Mouse (Mus musculus): ENCODE measurements around the gene Zfp296.

The Zfp296 gene

GRCm38 (mm10) chr7:19615036-19615577, 38.0 kb downstream of the Zfp296 start:
- TF ChIP-seq GATA4 (IDR thresholded peaks at IDR 0.05; ENCODE audit: insufficient replicate concordance, low read length) = no peak

DNA sequence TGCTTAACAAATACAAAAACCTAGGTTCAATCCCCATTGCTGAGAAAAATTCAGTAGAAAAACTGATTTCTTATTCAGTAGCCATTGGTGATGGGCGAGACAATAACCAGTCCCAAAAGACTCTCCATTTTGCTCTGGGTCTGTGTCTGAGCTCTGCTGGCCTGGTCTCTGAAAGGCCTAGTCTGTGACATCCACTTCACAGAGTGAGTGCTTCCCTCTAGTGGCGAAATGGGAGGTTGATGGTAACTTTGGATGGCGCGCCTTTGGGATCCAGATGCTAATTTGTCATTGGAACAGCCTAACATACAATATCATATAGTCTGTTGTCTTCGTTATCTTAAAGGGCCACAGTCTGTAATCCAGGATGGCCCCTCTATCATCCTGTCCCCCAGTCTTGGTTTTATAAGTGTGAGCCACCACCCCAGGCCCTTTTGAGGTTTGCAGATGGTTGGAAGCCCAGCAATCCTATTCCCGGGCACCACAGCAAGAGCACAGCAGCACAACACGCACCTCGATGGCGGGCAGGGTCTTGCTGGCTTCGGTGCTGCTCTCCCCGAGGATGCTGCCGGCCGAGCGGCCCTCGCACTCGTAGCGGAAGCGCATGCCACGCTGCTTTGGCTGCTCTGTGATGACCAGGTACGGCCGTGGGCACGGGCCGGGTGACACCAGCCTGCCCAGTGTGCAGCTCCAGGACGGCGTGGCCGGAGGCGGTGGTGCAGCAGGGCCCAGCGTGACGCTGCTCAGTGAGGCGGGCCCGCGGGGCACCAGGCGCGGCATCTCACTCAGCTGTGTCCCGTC, 42.1 kb downstream of the Zfp296 start:
- TF ChIP-seq GATA4 (IDR thresholded peaks at IDR 0.05; ENCODE audit: insufficient replicate concordance, low read length) = no peak

DNA sequence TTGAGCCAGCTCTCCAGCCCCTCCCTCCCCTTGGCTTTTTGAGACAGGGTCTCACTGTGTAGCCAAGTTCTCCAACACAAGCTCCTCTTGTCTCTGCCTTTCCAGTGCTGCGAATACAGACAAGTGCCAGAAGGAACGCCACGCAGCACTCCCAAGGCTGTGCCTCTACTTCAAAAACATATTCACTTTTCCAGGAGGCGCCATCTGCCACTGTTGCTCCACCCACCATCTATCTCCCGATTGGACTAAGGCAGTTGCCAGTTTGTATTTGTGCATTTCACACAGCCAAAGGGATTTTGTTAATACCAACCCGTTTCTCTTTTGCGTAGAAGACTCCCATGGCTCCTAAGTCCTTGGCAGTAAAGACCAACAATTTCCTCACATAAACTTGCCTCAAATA, 43.7 kb downstream of the Zfp296 start:
- TF ChIP-seq GATA4 (IDR thresholded peaks at IDR 0.05; ENCODE audit: insufficient replicate concordance, low read length) = no peak

DNA sequence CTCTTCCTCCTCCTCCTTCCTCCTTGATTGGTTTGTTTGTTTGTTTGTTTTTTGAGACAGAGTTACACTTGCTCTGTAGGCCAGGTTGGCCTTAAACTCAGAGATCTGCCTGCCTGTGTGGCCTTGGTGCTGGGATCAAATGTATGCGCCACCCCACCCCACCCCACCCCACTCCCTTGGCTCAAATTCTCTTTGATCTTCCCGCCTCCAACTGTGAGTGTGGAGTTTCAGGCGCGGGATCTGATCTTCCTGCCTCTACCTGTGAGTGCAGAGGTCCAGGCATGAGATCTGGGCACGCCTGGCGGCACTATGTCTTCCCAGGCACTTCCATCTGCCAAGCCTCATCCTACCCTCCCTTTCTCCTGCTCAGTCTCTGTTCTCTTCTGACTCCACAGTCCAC, 45.2 kb downstream of the Zfp296 start:
- TF ChIP-seq GATA4 (IDR thresholded peaks at IDR 0.05; ENCODE audit: insufficient replicate concordance, low read length) = no peak

GRCm38 (mm10) chr7:19623433-19623832, 46.3 kb downstream of the Zfp296 start:
- TF ChIP-seq GATA4 (IDR thresholded peaks at IDR 0.05; ENCODE audit: insufficient replicate concordance, low read length) = no peak

DNA sequence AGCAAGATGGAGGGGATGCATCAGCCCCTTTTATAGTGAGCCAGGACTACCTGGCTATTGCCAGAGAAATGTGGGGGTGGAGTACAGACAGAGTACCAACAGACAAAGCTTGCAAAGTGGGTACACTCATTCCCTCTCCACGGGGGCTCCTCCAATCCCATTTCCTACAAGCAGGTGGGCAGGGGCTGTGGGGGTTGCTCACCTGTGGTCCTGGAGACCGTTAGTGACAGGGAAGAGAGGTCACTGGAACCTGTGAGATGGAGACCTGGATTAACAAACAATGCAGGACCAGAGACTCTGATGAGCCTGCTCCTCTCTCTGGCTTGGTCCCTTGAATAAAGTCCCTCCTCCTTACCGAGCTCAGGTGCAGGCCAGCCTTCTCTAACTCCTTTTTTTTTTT, 50.6 kb downstream of the Zfp296 start:
- no peak for TF ChIP-seq GATA4 (IDR thresholded peaks at IDR 0.05; ENCODE audit: insufficient replicate concordance, low read length)

DNA sequence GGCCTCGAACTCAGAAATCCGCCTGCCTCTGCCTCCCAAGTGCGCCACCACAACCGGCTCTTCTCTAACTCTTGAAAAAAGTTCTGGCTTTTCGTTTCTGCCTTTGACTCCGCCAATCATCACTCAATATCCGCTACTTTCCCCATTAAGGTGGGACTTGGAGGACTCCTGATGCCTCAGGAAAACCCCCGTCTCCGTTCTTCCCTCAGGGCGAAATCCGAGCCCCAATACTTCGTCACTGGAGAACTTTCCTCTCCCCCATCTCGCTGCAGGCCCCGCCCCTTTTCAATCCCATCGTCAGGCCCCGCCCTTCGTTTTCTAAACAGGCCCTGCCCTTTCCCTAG, 51.1 kb downstream of the Zfp296 start:
- no peak for TF ChIP-seq GATA4 (IDR thresholded peaks at IDR 0.05; ENCODE audit: insufficient replicate concordance, low read length)

- TF ChIP-seq GATA4 (IDR thresholded peaks at IDR 0.05; ENCODE audit: insufficient replicate concordance, low read length) = no peak
Measured at GRCm38 (mm10) chr7:19628536-19629360, 51.7 kb downstream of the Zfp296 start.

DNA sequence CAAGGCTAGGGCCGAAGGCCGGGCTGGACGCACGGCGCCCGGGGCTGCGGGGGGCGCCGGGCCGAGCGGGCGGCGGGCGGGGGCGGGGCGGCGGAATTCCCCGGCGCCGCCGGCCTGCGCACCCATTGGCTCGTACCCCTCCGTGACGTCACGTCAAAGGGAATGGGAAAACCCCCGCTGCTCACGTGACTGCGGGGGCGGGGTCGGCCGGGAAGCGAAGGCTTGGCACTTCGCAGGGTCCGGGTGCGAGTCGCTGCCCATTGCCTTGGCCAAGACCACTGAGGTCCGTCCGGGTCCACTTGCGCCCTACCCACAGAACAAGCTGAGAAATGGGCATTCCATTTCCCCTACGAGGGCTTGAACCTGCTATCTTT, 52.3 kb downstream of the Zfp296 start, which contains the start of gene Relb:
Gene Relb, minus strand, starts transcription at position 78 of the 374 bp plus-strand sequence.
- TF ChIP-seq GATA4 (IDR thresholded peaks at IDR 0.05; ENCODE audit: insufficient replicate concordance, low read length) = no peak
